Mouse (Mus musculus): ENCODE results near the gene Bcas3.

DNA sequence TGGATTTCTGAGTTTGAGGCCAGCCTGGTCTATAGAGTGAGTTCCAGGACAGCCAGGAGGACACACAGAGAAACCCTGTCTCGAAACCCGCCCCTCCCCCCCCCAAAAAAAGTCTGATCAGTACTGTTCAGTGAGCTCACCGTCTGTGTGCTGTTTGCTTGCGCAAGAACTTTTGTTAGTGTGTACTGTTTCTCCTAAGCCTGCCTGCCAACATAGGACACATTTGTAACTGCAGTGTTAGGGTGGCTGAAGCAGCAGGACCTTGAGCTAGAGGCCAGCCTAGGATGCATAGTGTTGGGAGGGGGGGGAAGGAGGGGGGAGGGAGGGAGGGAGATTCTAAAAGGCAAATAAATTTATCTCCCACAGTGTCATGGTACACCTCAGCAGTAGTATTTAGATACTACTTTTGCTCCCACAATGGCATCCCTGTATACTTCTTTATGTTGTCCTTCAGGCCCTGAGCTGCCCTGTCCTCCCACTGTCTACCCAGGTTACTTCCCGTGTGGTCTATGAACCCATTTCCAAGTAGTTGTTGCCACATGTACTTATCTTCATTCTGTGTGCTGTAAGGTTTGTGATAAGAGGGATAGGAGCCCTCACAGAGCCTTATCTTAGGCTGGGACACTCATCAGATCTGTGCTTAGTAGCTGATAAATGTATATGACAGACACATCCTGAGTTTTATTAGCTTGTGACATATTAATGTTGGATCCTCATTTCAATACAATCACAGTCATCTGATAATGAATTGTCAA is 176.7 kb downstream of the Bcas3 start:
- TF ChIP-seq CTCF (IDR thresholded peaks at IDR 0.05; ENCODE audit: low read depth, low read length) (no peak), GATA1 (IDR thresholded peaks at IDR 0.05; ENCODE audit: borderline replicate concordance, low read length) (no peak), TAL1 (conservative IDR thresholded peaks at IDR 0.05; ENCODE audit: low read depth, low read length) (peak; percentile 92)

Measured in G1E (cell line).